Mouse (Mus musculus): ENCODE data around the gene Gstt4. TPM values are rescaled to one million over a fixed set of nuclear protein-coding genes. Genes with fewer than 3 reads are reported as not detected.
"Not testable (repeated sequence)": the region's sequence is repeated elsewhere in the genome, so short reads cannot be mapped to it uniquely, and the experiment has no call there.

Gene Gstt4
- polyA plus RNA-seq, 1 experiment from 2014 or later: not detected

GRCm38 (mm10) chr10:75844800-75845199, 22.5 kb upstream of the Gstt4 start:
- no peak for ATAC-seq (ENCODE audit: insufficient read depth, low FRiP score, low TSS enrichment)

GRCm38 (mm10) chr10:75843898-75844297, 21.6 kb upstream of the Gstt4 start:
- ATAC-seq (ENCODE audit: insufficient read depth, low FRiP score, low TSS enrichment); H3K27ac ChIP-seq (ENCODE audit: low read depth, low read length); H3K9me3 ChIP-seq (ENCODE audit: control insufficient read depth, low read length); H3K4me3 ChIP-seq (ENCODE audit: low read depth, low read length); H3K27me3 ChIP-seq (ENCODE audit: control insufficient read depth, insufficient read depth, low read length); H3K4me2 ChIP-seq (ENCODE audit: low read depth); H3K36me3 ChIP-seq (ENCODE audit: control insufficient read depth, insufficient read depth, low read length); DNase-seq (ENCODE audit: low spot score); H3K9ac ChIP-seq (ENCODE audit: low read length); H3K4me1 ChIP-seq (ENCODE audit: control insufficient read depth, insufficient read depth, low read length): not testable (repeated sequence)
- 84% methylated on average over 6 of the region's 6 CpGs for WGBS

More at GRCm38 (mm10) chr10:75844800-75845199, 22.5 kb upstream of the Gstt4 start:
- no peaks in the 10 kb centered on the region for H3K9me3 ChIP-seq (ENCODE audit: control insufficient read depth, low read length)
- H3K27ac ChIP-seq (ENCODE audit: low read depth, low read length): no peak overlapping the region
- 93% methylated on average over 1 of the region's 1 CpGs for WGBS
- DNase-seq (ENCODE audit: low spot score): no peak
- no peak overlapping the region for H3K9ac ChIP-seq (ENCODE audit: low read length)
- no peaks in the 10 kb centered on the region for H3K4me1 ChIP-seq (ENCODE audit: control insufficient read depth, insufficient read depth, low read length)
- no peak overlapping the region for H3K4me2 ChIP-seq (ENCODE audit: low read depth)
- no peaks in the 10 kb centered on the region for H3K27me3 ChIP-seq (ENCODE audit: control insufficient read depth, insufficient read depth, low read length)
- H3K36me3 ChIP-seq (ENCODE audit: control insufficient read depth, insufficient read depth, low read length): no peaks in the 10 kb centered on the region
- H3K4me3 ChIP-seq (ENCODE audit: low read depth, low read length): no peak overlapping the region

DNA sequence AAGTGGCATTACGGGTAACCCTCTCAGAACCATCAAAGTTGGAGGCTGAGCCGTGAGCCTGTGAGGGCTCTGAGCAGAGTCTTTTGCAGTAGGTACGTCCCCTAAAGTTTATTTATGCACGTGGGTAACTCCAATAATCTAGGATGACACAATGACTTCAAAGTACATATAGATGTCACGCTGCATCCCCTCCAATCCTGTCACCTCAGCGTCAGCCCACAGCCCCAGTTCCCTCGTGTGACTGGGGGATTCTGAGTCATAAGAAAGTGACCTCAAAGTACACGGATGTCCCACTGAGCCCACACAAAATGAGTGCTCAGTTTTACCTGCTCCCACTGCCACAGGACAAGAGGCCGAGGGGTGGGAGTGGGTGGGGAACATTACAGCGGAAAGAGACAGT, 16.7 kb upstream of the Gstt4 start:
- no peak for ATAC-seq (ENCODE audit: insufficient read depth, low FRiP score, low TSS enrichment)
- peaks cover 2% of the 10 kb centered on the region; the same call in 1 of the 2 replicates for H3K27me3 ChIP-seq (ENCODE audit: control insufficient read depth, insufficient read depth, low read length)
- WGBS: 88% methylated on average over 10 of the region's 10 CpGs

GRCm38 (mm10) chr10:75837248-75837759, 15.0 kb upstream of the Gstt4 start, which contains the start of gene Gstt2:
Gene Gstt2, minus strand, starts transcription at chr10:75837424.
- ATAC-seq (ENCODE audit: insufficient read depth, low FRiP score, low TSS enrichment) (peak; percentile 87), DNase-seq (ENCODE audit: low spot score) (peak; percentile 95)
- Histone ChIP-seq H3K4me2 (ENCODE audit: low read depth) (peak within 1 kb of the TSS; percentile 45), H3K36me3 (ENCODE audit: control insufficient read depth, insufficient read depth, low read length) (no peaks in the 10 kb centered on the region), H3K4me1 (ENCODE audit: control insufficient read depth, insufficient read depth, low read length) (peaks cover 8% of the 10 kb centered on the region; the same call in 1 of the 2 replicates), H3K9me3 (ENCODE audit: control insufficient read depth, low read length) (no peaks in the 10 kb centered on the region), H3K9ac (ENCODE audit: low read length) (peak within 1 kb of the TSS; percentile 58), H3K27ac (ENCODE audit: low read depth, low read length) (peak within 1 kb of the TSS; percentile 49), H3K27me3 (ENCODE audit: control insufficient read depth, insufficient read depth, low read length) (peaks cover 11% of the 10 kb centered on the region; the same call in 1 of the 2 replicates), H3K4me3 (ENCODE audit: low read depth, low read length) (peak within 1 kb of the TSS; percentile 33)
- 0% methylated on average over 21 of the region's 21 CpGs for WGBS

More for the DNA sequence above, 16.7 kb upstream of the Gstt4 start:
- no peak for DNase-seq (ENCODE audit: low spot score)
- peaks cover 5% of the 10 kb centered on the region; the same call in 1 of the 2 replicates for H3K4me1 ChIP-seq (ENCODE audit: control insufficient read depth, insufficient read depth, low read length)
- no peak overlapping the region for H3K4me2 ChIP-seq (ENCODE audit: low read depth)
- H3K9me3 ChIP-seq (ENCODE audit: control insufficient read depth, low read length): no peaks in the 10 kb centered on the region
- H3K4me3 ChIP-seq (ENCODE audit: low read depth, low read length): no peak overlapping the region
- H3K36me3 ChIP-seq (ENCODE audit: control insufficient read depth, insufficient read depth, low read length): no peaks in the 10 kb centered on the region
- H3K9ac ChIP-seq (ENCODE audit: low read length): no peak overlapping the region
- no peak overlapping the region for H3K27ac ChIP-seq (ENCODE audit: low read depth, low read length)

- ATAC-seq (ENCODE audit: insufficient read depth, low FRiP score, low TSS enrichment) (no peak), DNase-seq (ENCODE audit: low spot score) (no peak)
- H3K27ac ChIP-seq (ENCODE audit: low read depth, low read length): no peak overlapping the region
- no peak overlapping the region for H3K4me3 ChIP-seq (ENCODE audit: low read depth, low read length)
- H3K9ac ChIP-seq (ENCODE audit: low read length): no peak overlapping the region
- no peaks in the 10 kb centered on the region for H3K9me3 ChIP-seq (ENCODE audit: control insufficient read depth, low read length)
- H3K36me3 ChIP-seq (ENCODE audit: control insufficient read depth, insufficient read depth, low read length): no peaks in the 10 kb centered on the region
- H3K27me3 ChIP-seq (ENCODE audit: control insufficient read depth, insufficient read depth, low read length): peaks cover 11% of the 10 kb centered on the region; the same call in 1 of the 2 replicates
- H3K4me1 ChIP-seq (ENCODE audit: control insufficient read depth, insufficient read depth, low read length): peaks cover 8% of the 10 kb centered on the region; the same call in 1 of the 2 replicates
- 31% methylated on average over 9 of the region's 10 CpGs for WGBS
- peak overlapping the region; percentile 28; the same call in 1 of the 2 replicates for H3K4me2 ChIP-seq (ENCODE audit: low read depth)
Observed at GRCm38 (mm10) chr10:75835761-75836531, 13.6 kb upstream of the Gstt4 start.

DNA sequence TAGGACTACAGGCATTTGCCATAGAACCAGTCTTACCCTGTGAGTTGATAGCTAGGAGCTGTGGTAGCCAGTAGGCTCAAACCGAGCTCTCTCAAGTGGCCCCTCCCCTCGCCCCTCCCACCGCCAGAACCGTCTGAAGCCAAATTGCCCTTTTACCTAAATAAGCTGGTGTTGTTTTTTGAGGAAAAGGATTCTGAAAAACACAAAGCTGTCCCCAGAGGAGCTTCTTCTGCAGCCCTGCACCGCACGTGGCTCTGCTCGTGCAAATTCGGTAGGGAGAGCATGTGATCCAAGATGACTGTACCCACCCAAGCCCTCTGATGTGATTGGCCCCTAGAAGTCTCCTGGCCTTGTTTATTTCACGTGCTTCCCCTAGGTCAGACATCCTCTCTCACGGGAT, 13.0 kb upstream of the Gstt4 start:
- ATAC-seq (ENCODE audit: insufficient read depth, low FRiP score, low TSS enrichment): no peak
- Histone ChIP-seq H3K4me3 (ENCODE audit: low read depth, low read length) (no peak overlapping the region), H3K4me1 (ENCODE audit: control insufficient read depth, insufficient read depth, low read length) (peaks cover 8% of the 10 kb centered on the region; the same call in 1 of the 2 replicates), H3K9ac (ENCODE audit: low read length) (no peak overlapping the region), H3K9me3 (ENCODE audit: control insufficient read depth, low read length) (no peaks in the 10 kb centered on the region), H3K36me3 (ENCODE audit: control insufficient read depth, insufficient read depth, low read length) (no peaks in the 10 kb centered on the region), H3K27me3 (ENCODE audit: control insufficient read depth, insufficient read depth, low read length) (peaks cover 11% of the 10 kb centered on the region; the same call in 1 of the 2 replicates), H3K27ac (ENCODE audit: low read depth, low read length) (no peak overlapping the region), H3K4me2 (ENCODE audit: low read depth) (peak overlapping the region; percentile 28)
- DNase-seq (ENCODE audit: low spot score): peak; percentile 43
- 1% methylated on average over 10 of the region's 10 CpGs for WGBS

DNA sequence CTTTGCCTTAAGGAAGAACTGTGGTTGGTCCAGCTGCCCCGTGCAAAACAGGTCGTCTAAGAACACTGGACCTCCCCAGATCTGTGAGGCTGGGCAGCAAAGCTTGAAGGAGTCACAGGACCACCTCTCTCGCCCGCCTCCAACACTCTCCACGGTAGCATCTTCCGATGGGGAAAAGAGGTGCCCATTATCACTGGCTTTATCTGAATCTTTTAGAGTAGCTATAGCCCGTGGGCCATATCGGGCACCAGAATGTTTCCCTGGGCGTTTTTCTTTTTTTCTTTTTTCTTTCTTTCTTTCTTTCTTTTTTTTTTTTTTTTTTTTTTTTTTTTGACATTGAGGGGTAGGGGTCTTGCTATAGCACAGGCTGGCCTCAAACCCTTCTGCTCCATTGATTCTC, 12.4 kb upstream of the Gstt4 start:
- H3K4me2 ChIP-seq (ENCODE audit: low read depth): peak overlapping the region; percentile 49
- peaks cover 11% of the 10 kb centered on the region; the same call in 1 of the 2 replicates for H3K27me3 ChIP-seq (ENCODE audit: control insufficient read depth, insufficient read depth, low read length)
- H3K4me1 ChIP-seq (ENCODE audit: control insufficient read depth, insufficient read depth, low read length): peaks cover 8% of the 10 kb centered on the region; the same call in 1 of the 2 replicates
- ATAC-seq (ENCODE audit: insufficient read depth, low FRiP score, low TSS enrichment) (no peak), DNase-seq (ENCODE audit: low spot score) (no peak)
- no peaks in the 10 kb centered on the region for H3K9me3 ChIP-seq (ENCODE audit: control insufficient read depth, low read length)
- H3K4me3 ChIP-seq (ENCODE audit: low read depth, low read length): peak overlapping the region; percentile 30
- 6% methylated on average over 9 of the region's 9 CpGs for WGBS
- H3K9ac ChIP-seq (ENCODE audit: low read length): no peak overlapping the region
- H3K36me3 ChIP-seq (ENCODE audit: control insufficient read depth, insufficient read depth, low read length): no peaks in the 10 kb centered on the region
- no peak overlapping the region for H3K27ac ChIP-seq (ENCODE audit: low read depth, low read length)

DNA sequence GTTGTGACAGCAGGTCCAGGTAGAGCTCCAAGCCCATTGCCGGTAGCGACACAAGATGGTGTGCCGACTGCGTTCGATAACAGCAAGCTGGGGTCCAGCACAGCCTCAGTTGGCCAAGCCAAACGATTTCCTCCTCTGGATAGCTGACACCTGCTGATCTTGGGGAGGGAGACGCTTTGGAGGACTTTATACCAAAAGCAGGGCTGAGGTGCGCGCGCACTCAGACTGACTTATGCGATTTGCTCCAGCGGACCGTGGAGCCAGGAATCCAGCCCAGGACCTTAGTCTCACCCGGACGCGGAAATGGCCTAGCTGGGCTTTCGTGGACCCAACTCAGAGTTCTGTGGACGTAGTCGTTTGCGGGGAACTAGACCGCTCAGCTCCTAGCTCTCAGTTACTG, 11.9 kb upstream of the Gstt4 start:
- Histone ChIP-seq H3K4me3 (ENCODE audit: low read depth, low read length) (peak overlapping the region; percentile 30), H3K9me3 (ENCODE audit: control insufficient read depth, low read length) (no peaks in the 10 kb centered on the region), H3K9ac (ENCODE audit: low read length) (0 out of 2 replicates have a peak overlapping the region, but pooled peaks have one; percentile 7), H3K4me1 (ENCODE audit: control insufficient read depth, insufficient read depth, low read length) (peaks cover 8% of the 10 kb centered on the region; the same call in 1 of the 2 replicates), H3K4me2 (ENCODE audit: low read depth) (peak overlapping the region; percentile 49), H3K36me3 (ENCODE audit: control insufficient read depth, insufficient read depth, low read length) (no peaks in the 10 kb centered on the region), H3K27me3 (ENCODE audit: control insufficient read depth, insufficient read depth, low read length) (peaks cover 11% of the 10 kb centered on the region; the same call in 1 of the 2 replicates), H3K27ac (ENCODE audit: low read depth, low read length) (no peak overlapping the region)
- no peak for ATAC-seq (ENCODE audit: insufficient read depth, low FRiP score, low TSS enrichment)
- DNase-seq (ENCODE audit: low spot score): peak; percentile 82
- 2% methylated on average over 21 of the region's 21 CpGs for WGBS

Measured in neural tube, embryonic 11.5 days (tissue).